Mouse (Mus musculus) neural tube, embryonic 14.5 days (tissue): ENCODE results near the gene Trim69. TPM values are rescaled to one million over a fixed set of nuclear protein-coding genes. Genes with fewer than 3 reads are reported as not detected.

Experiments used
- ATAC-seq: fragments of 200-750 bp; cut with Nextera tagmentation; 2 replicates; pipeline ENCODE4 v1.8.0; 2017; ENCODE audit warnings: low read depth, mild to moderate bottlenecking, moderate TSS enrichment, moderate library complexity
- H3K27ac ChIP-seq: fragments of 300-500 bp; sonication (generic); 2 replicates; pipeline ENCODE4 v1.5.1; 2014; ENCODE audit warnings: low read depth, mild to moderate bottlenecking, control low read depth, low read length, moderate library complexity, mixed read lengths
- H3K27me3 ChIP-seq: fragments of 300-500 bp; sonication (generic); 2 replicates; pipeline ENCODE4 v1.6.1; 2014; ENCODE audit warnings: low read length; ENCODE audit not compliant: control insufficient read depth, insufficient read depth
- H3K36me3 ChIP-seq: fragments of 300-500 bp; sonication (generic); 2 replicates; pipeline ENCODE4 v1.6.1; 2014; ENCODE audit warnings: low read length, mixed read lengths; ENCODE audit not compliant: control insufficient read depth, insufficient read depth
- H3K4me1 ChIP-seq: fragments of 300-500 bp; sonication (generic); 2 replicates; pipeline ENCODE4 v1.6.1; 2014; ENCODE audit warnings: low read length; ENCODE audit not compliant: control insufficient read depth, insufficient read depth
- H3K4me2 ChIP-seq: fragments of 300-500 bp; sonication (generic); 2 replicates; pipeline ENCODE4 v1.6.1; 2014; ENCODE audit warnings: mild to moderate bottlenecking, low read depth, low read length, control low read depth
- H3K4me3 ChIP-seq: fragments of 300-500 bp; sonication (generic); 2 replicates; pipeline ENCODE4 v1.5.1; 2014; ENCODE audit warnings: low read depth, low read length, control low read depth, mixed read lengths
- H3K9ac ChIP-seq: fragments of 300-500 bp; sonication (generic); replicated peaks from 2 replicates; pipeline ENCODE4 v1.6.1; 2014; ENCODE audit warnings: low read depth, mild to moderate bottlenecking, control low read depth, low read length, mixed read lengths
- H3K9me3 ChIP-seq: fragments of 300-500 bp; sonication (generic); 2 replicates; pipeline ENCODE4 v1.6.1; 2016; ENCODE audit warnings: low read length; ENCODE audit not compliant: control insufficient read depth
- WGBS: fragments of 180-500 bp; shearing (Covaris S2); extraction: QIAGEN DNeasy Blood & Tissue Kit; methylation state at CpG from one replicate; pipeline ENCODE4 v1.1.7; 2014; 5-methylcytosine and 5-hydroxymethylcytosine counted together
- polyA plus RNA-seq: library from polyadenylated mRNA; unstranded; fragments of >200 nt; fragmentation: Nextera tagmentation; extraction: Ambion mirVana; gene quantifications from 2 replicates; pipeline ENCODE4 v1.2.1, GENCODE M21; 2014

Gene Trim69
- polyA plus RNA-seq, 1 experiment from 2014 or later, result not detected

DNA sequence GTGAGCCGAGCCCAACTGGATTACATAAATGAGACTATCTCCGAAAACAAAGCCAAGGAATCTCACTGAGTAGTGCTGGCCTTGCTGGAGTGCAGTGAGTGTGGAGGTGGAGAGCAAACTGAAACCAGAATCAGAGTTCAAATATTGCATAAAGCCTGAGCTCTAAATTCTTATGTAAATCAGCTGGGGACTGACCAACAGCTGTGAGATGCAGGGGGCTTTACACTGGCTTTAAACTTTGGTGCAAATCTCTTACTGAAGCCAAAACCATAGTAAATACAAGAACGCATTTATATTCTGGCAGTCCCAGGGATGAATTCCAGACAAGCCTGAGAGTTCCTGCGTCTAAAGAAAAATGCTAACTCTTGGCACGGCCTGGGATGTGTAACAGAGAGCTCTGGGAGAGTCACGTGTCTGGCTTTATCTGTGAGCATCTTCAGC lies 2.1 kb upstream of the Trim69 start:
- Histone ChIP-seq H3K9ac (no peak overlapping the region), H3K27ac (no peak overlapping the region), H3K4me1 (no peaks in the 10 kb centered on the region), H3K27me3 (no peaks in the 10 kb centered on the region), H3K9me3 (no peaks in the 10 kb centered on the region), H3K4me3 (no peak overlapping the region), H3K4me2 (no peak overlapping the region), H3K36me3 (no peaks in the 10 kb centered on the region)
- WGBS, result 69% methylated on average over 6 of the region's 6 CpGs
- ATAC-seq, result no peak

DNA sequence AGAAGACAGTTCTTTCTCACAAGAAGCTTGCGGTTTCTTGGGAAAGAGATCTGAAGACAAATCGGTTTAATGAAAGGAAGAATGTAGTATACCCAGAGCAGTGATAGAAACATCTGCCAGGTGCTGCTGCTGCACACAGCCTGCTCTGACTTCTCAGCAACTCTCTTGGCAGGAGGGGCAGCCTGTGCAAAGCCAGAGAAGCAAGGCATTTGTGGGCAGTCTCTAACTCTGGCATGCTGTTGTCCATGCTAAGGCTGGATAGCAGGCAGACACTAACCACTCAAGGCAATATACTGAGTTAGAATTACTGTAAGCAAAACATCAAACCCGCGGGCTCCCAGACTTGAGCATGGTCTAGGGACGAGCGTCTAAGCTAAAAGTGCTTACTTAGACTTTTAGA lies 833 bp upstream of the Trim69 start:
- H3K4me1 ChIP-seq, result no peaks in the 10 kb centered on the region
- H3K9ac ChIP-seq, result no peak overlapping the region
- ATAC-seq, result no peak
- 90% methylated on average over 6 of the region's 6 CpGs for WGBS
- no peak overlapping the region for H3K27ac ChIP-seq
- H3K4me2 ChIP-seq, result no peak overlapping the region
- H3K27me3 ChIP-seq, result no peaks in the 10 kb centered on the region
- no peaks in the 10 kb centered on the region for H3K36me3 ChIP-seq
- H3K4me3 ChIP-seq, result no peak overlapping the region
- no peaks in the 10 kb centered on the region for H3K9me3 ChIP-seq

DNA sequence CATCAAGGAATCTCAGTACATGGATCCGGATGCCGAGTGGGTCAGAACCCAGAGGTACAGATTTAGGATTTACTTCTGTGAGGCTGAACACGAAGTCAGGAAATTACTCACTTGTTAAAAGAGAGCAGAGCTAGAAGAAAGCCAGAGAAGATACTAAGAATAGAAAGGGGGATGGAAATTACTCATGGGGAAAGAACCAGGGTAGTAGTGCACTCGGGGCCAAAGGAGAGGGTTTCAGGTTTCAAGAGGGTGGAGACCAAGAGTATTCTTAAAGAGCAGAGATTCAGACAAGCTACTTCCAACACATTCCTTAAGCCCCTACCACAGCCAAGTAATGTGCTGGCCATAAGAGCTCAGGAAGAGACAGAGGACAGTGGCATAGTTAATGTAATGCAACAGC lies 1.0 kb downstream of the Trim69 start:
- Histone ChIP-seq H3K27ac (no peak overlapping the region), H3K9me3 (no peaks in the 10 kb centered on the region), H3K4me3 (no peak overlapping the region), H3K4me1 (no peaks in the 10 kb centered on the region), H3K9ac (no peak overlapping the region), H3K36me3 (no peaks in the 10 kb centered on the region), H3K27me3 (no peaks in the 10 kb centered on the region), H3K4me2 (no peak overlapping the region)
- no peak for ATAC-seq
- 47% methylated on average over 4 of the region's 4 CpGs for WGBS

- Histone ChIP-seq H3K9me3 (no peaks in the 10 kb centered on the region), H3K4me1 (no peaks in the 10 kb centered on the region), H3K4me2 (no peak overlapping the region), H3K27me3 (no peaks in the 10 kb centered on the region), H3K4me3 (no peak overlapping the region), H3K27ac (no peak overlapping the region), H3K9ac (no peak overlapping the region), H3K36me3 (no peaks in the 10 kb centered on the region)
- WGBS, result 82% methylated on average over 2 of the region's 2 CpGs
- no peak for ATAC-seq
Observed at GRCm38 (mm10) chr2:122162529-122162928, 2.0 kb downstream of the Trim69 start.

- Histone ChIP-seq H3K4me1 (no peaks in the 10 kb centered on the region), H3K9ac (no peak overlapping the region), H3K9me3 (no peaks in the 10 kb centered on the region), H3K27me3 (no peaks in the 10 kb centered on the region), H3K4me2 (no peak overlapping the region), H3K4me3 (no peak overlapping the region), H3K27ac (no peak overlapping the region), H3K36me3 (no peaks in the 10 kb centered on the region)
- ATAC-seq, result no peak
- WGBS, result 87% methylated on average over 13 of the region's 13 CpGs
Observed at GRCm38 (mm10) chr2:122163430-122164195, 3.1 kb downstream of the Trim69 start.

DNA sequence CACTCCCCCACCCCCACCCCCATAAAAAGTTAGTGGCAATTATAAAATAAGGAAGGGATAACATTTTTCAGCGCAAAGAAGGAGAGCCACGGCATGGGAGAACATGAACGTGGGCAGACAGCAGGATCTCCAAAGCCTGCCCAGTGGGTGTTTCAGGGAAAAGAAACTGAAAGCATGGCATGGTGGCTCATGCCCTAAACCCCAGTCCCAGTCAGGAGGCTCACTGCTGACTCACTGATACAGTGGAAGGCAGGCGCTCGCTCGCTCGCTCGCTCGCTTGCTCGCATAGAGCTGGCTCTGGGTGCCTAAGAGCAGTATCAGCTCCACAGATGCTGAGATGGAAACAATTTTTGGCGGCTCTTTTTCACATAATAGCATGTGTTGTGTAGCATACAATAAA lies 3.8 kb downstream of the Trim69 start:
- Histone ChIP-seq H3K36me3 (no peaks in the 10 kb centered on the region), H3K9ac (no peak overlapping the region), H3K27me3 (no peaks in the 10 kb centered on the region), H3K4me1 (no peaks in the 10 kb centered on the region), H3K27ac (no peak overlapping the region), H3K4me2 (no peak overlapping the region), H3K4me3 (no peak overlapping the region), H3K9me3 (no peaks in the 10 kb centered on the region)
- WGBS, result 85% methylated on average over 11 of the region's 11 CpGs
- ATAC-seq, result no peak

GRCm38 (mm10) chr2:122171292-122171691 lies 10.8 kb downstream of the Trim69 start:
- Histone ChIP-seq H3K36me3 (no peaks in the 10 kb centered on the region), H3K9ac (no peak overlapping the region), H3K9me3 (no peaks in the 10 kb centered on the region), H3K4me1 (no peaks in the 10 kb centered on the region), H3K4me3 (no peak overlapping the region), H3K27ac (no peak overlapping the region), H3K27me3 (no peaks in the 10 kb centered on the region), H3K4me2 (no peak overlapping the region)
- WGBS, result 92% methylated on average over 6 of the region's 6 CpGs
- no peak for ATAC-seq

DNA sequence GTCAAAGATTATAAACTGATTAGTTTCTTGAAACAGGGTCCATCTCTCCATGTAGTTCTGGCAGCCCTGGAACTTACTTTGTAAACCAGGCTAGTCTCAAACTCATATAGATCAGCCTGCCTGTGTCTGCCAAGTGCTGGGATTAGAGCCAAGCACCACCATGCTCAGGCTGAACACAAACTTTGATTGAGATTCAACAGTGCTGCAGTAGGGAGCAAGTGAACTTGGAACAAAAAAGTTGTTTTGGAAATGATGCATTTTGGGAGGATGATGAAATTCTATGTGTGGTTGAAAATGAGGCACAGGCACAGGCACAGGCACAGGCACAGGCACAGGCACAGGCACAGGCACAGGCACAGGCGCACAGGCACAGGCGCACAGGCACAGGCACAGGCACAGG lies 11.7 kb downstream of the Trim69 start:
- no peak for ATAC-seq
- WGBS, result 94% methylated on average over 2 of the region's 2 CpGs
- no peaks in the 10 kb centered on the region for H3K36me3 ChIP-seq

DNA sequence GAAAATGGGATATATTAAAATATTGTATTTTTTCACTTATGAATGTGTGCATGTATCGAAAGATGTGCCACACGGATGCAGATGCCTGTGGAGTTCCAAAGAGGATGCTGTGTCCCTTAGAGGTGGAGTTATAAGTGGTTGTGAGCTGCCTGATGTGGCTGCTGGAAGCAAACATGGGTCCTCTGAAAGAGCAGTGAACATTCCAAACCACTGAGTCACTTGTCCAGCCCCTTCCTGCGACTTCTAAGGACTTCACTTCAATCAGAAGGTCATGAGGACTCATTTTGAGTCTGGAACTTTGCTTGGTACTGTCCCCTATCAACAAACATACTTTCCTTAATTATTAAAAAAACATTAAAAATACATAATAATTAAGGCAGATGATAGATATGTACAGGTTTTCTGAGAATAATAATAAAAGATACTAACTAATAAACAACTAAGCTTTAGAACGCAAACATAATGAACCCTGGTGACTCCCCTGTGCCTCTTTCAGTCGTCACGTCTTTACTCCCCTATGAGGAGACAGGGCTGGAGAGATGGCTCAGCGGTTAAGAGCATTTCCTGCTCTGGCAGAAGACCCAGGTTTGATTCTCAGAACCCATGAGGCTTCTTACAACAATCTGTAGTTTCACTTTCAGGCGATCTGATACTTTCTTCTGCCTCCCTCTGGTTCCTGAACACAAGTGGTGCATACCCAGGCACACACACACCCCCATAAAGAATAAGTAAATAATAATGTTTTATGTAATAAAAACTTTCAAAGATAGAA lies 19.7 kb downstream of the Trim69 start:
- H3K4me1 ChIP-seq, result no peaks in the 10 kb centered on the region
- 74% methylated on average over 8 of the region's 8 CpGs for WGBS
- no peak for ATAC-seq

More for the DNA sequence above, 11.7 kb downstream of the Trim69 start:
- H3K9me3 ChIP-seq, result no peaks in the 10 kb centered on the region
- no peak overlapping the region for H3K4me2 ChIP-seq
- no peaks in the 10 kb centered on the region for H3K27me3 ChIP-seq
- no peak overlapping the region for H3K9ac ChIP-seq
- no peak overlapping the region for H3K4me3 ChIP-seq
- H3K27ac ChIP-seq, result no peak overlapping the region
- no peaks in the 10 kb centered on the region for H3K4me1 ChIP-seq

More for the DNA sequence above, 19.7 kb downstream of the Trim69 start:
- no peak overlapping the region for H3K4me2 ChIP-seq
- no peaks in the 10 kb centered on the region for H3K9me3 ChIP-seq
- H3K36me3 ChIP-seq, result no peaks in the 10 kb centered on the region
- no peak overlapping the region for H3K4me3 ChIP-seq
- no peaks in the 10 kb centered on the region for H3K27me3 ChIP-seq
- no peak overlapping the region for H3K27ac ChIP-seq
- no peak overlapping the region for H3K9ac ChIP-seq
